Mouse (Mus musculus) gonadal fat pad, adult 2 months (tissue): ENCODE measurements around the gene Npw. TPM values are rescaled to one million over a fixed set of nuclear protein-coding genes. Genes with fewer than 3 reads are reported as not detected.

Experiments used
- polyA plus RNA-seq: library from polyadenylated mRNA; depleted of rRNA; stranded (reverse); fragments of >200 nt; gene quantifications from 2 replicates; pipeline ENCODE4 v1.2.3, GENCODE M21; 2012; rRNA removed

Gene Npw
- polyA plus RNA-seq, 1 experiment, result not detected

Other genes with a start within 250 kb of the Npw start
- gene Rnps1, start 243.9 kb downstream of the Npw start, polyA plus RNA-seq, result 96.6 and 102 TPM in 2 replicates
- gene Eci1, start 231.8 kb downstream of the Npw start, polyA plus RNA-seq, result 119 and 137 TPM in 2 replicates
- gene Dnase1l2, start 215.4 kb downstream of the Npw start, polyA plus RNA-seq, result 82.9 and 106 TPM in 2 replicates
- gene E4f1, start 188.1 kb downstream of the Npw start, polyA plus RNA-seq, result 89.7 and 102 TPM in 2 replicates
- 100 and 123 TPM in 2 replicates for gene Pgp, start 188.1 kb downstream of the Npw start, polyA plus RNA-seq
- 4.7 and 5.4 TPM in 2 replicates for gene Bricd5, start 184.6 kb downstream of the Npw start, polyA plus RNA-seq
- gene Mlst8, start 179.4 kb downstream of the Npw start, polyA plus RNA-seq, result 41.4 and 44.0 TPM in 2 replicates
- gene Caskin1, start 169.9 kb downstream of the Npw start, polyA plus RNA-seq, result 1.7 and 2.1 TPM in 2 replicates
- 169 and 195 TPM in 2 replicates for gene Traf7, start 130.5 kb downstream of the Npw start, polyA plus RNA-seq
- gene Rab26, start 124.2 kb downstream of the Npw start, polyA plus RNA-seq, result 48.5 and 59.7 TPM in 2 replicates
- 70.0 and 75.7 TPM in 2 replicates for gene Pkd1, start 108.6 kb downstream of the Npw start, polyA plus RNA-seq
- gene Tsc2, start 25.8 kb downstream of the Npw start, polyA plus RNA-seq, result 133 and 141 TPM in 2 replicates
- 15.2 and 16.4 TPM in 2 replicates for gene Nthl1, start 25.8 kb downstream of the Npw start, polyA plus RNA-seq
- gene Slc9a3r2, start 8.1 kb downstream of the Npw start, polyA plus RNA-seq, result 61.6 and 83.0 TPM in 2 replicates
- 51.3 and 56.6 TPM in 2 replicates for gene Zfp598, start 11.2 kb upstream of the Npw start, polyA plus RNA-seq
- 0.18 and 0.23 TPM in 2 replicates for gene Syngr3, start 31.5 kb upstream of the Npw start, polyA plus RNA-seq
- gene Gfer, start 37.7 kb upstream of the Npw start, polyA plus RNA-seq, result 25.6 and 27.6 TPM in 2 replicates
- gene Noxo1, start 37.8 kb upstream of the Npw start, polyA plus RNA-seq, result 6.2 and 7.1 TPM in 2 replicates
- 44.4 and 61.9 TPM in 2 replicates for gene Tbl3, start 49.2 kb upstream of the Npw start, polyA plus RNA-seq
- gene Rnf151, start 59.6 kb upstream of the Npw start, polyA plus RNA-seq, result 2.3 and 3.4 TPM in 2 replicates
- 2,300 and 2,553 TPM in 2 replicates for gene Rps2, start 59.7 kb upstream of the Npw start, polyA plus RNA-seq
- gene Ndufb10, start 66.0 kb upstream of the Npw start, polyA plus RNA-seq, result 370 and 426 TPM in 2 replicates
- gene Rpl3l, start 69.4 kb upstream of the Npw start, polyA plus RNA-seq, result 31.1 and 36.7 TPM in 2 replicates
- gene Msrb1, start 78.2 kb upstream of the Npw start, polyA plus RNA-seq, result 112 and 152 TPM in 2 replicates
- 26.1 and 35.8 TPM in 2 replicates for gene Hs3st6, start 94.5 kb upstream of the Npw start, polyA plus RNA-seq
- 0.06 and 0.16 TPM in 2 replicates for gene Meiob, start 145.8 kb upstream of the Npw start, polyA plus RNA-seq
- 134 and 172 TPM in 2 replicates for gene Hagh, start 181.7 kb upstream of the Npw start, polyA plus RNA-seq
- 12.6 and 13.1 TPM in 2 replicates for gene Fahd1, start 191.9 kb upstream of the Npw start, polyA plus RNA-seq
- 18.9 and 70.3 TPM in 2 replicates for gene Igfals, start 207.5 kb upstream of the Npw start, polyA plus RNA-seq
- gene Nubp2, start 227.9 kb upstream of the Npw start, polyA plus RNA-seq, result 31.3 and 31.7 TPM in 2 replicates
- 67.0 and 77.8 TPM in 2 replicates for gene Spsb3, start 228.2 kb upstream of the Npw start, polyA plus RNA-seq
- 70.6 and 72.3 TPM in 2 replicates for gene Eme2, start 236.6 kb upstream of the Npw start, polyA plus RNA-seq
- gene Mrps34, start 236.7 kb upstream of the Npw start, polyA plus RNA-seq, result 142 and 181 TPM in 2 replicates
- 76.6 and 85.3 TPM in 2 replicates for gene Nme3, start 238.0 kb upstream of the Npw start, polyA plus RNA-seq